Mouse (Mus musculus) intestine, embryonic 14.5 days (tissue): ENCODE results near the gene Atxn1. TPM values are rescaled to one million over a fixed set of nuclear protein-coding genes. Genes with fewer than 3 reads are reported as not detected.

Experiments used
- ATAC-seq: fragments of 200-750 bp; cut with Nextera tagmentation; replicated peaks from 2 replicates; pipeline ENCODE4 v1.8.0; 2017; ENCODE audit warnings: low read depth, moderate number of reproducible peaks, moderate TSS enrichment, moderate library complexity; ENCODE audit not compliant: low FRiP score, low TSS enrichment
- DNase-seq: peaks from one replicate; pipeline ENCODE4 v3.0.0-alpha.2; 2018; ENCODE audit warnings: low spot score
- H3K27ac ChIP-seq: fragments of 300-500 bp; sonication (generic); 2 replicates; pipeline ENCODE4 v1.5.1; 2014; ENCODE audit warnings: low read depth, mild to moderate bottlenecking, control low read depth
- H3K27me3 ChIP-seq: fragments of 300-500 bp; sonication (generic); replicated peaks from 2 replicates; pipeline ENCODE4 v1.6.1; 2014; ENCODE audit warnings: low read length, control low read depth; ENCODE audit not compliant: control insufficient read depth, insufficient read depth
- H3K36me3 ChIP-seq: fragments of 300-500 bp; sonication (generic); 2 replicates; pipeline ENCODE4 v1.6.1; 2014; ENCODE audit warnings: low read length, control low read depth; ENCODE audit not compliant: control insufficient read depth, insufficient read depth
- H3K4me1 ChIP-seq: fragments of 300-500 bp; sonication (generic); replicated peaks from 2 replicates; pipeline ENCODE4 v1.6.1; 2014; ENCODE audit warnings: low read length, control low read depth, mixed read lengths; ENCODE audit not compliant: control insufficient read depth, insufficient read depth
- H3K4me2 ChIP-seq: fragments of 300-500 bp; sonication (generic); 2 replicates; pipeline ENCODE4 v1.6.1; 2014; ENCODE audit warnings: low read length
- H3K4me3 ChIP-seq: fragments of 300-500 bp; sonication (generic); 2 replicates; pipeline ENCODE4 v1.5.1; 2014; ENCODE audit warnings: low read depth, low read length, control low read depth, mixed read lengths
- H3K9ac ChIP-seq: fragments of 300-500 bp; sonication (generic); 2 replicates; pipeline ENCODE4 v1.6.1; 2014; ENCODE audit warnings: mild to moderate bottlenecking, low read length
- H3K9me3 ChIP-seq: fragments of 300-500 bp; sonication (generic); 2 replicates; pipeline ENCODE4 v1.6.1; 2016; ENCODE audit warnings: low read length, control low read depth; ENCODE audit not compliant: control insufficient read depth
- WGBS: fragments of 180-500 bp; shearing (Covaris S2); extraction: QIAGEN DNeasy Blood & Tissue Kit; methylation state at CpG from one replicate; pipeline ENCODE4 v1.1.7; 2014; 5-methylcytosine and 5-hydroxymethylcytosine counted together
- polyA plus RNA-seq: library from polyadenylated mRNA; unstranded; fragments of >200 nt; fragmentation: Nextera tagmentation; extraction: Ambion mirVana; gene quantifications from 2 replicates; pipeline ENCODE4 v1.2.1, GENCODE M21; 2014

The Atxn1 gene
- polyA plus RNA-seq, 1 experiment from 2014 or later: 4.8 TPM

DNA sequence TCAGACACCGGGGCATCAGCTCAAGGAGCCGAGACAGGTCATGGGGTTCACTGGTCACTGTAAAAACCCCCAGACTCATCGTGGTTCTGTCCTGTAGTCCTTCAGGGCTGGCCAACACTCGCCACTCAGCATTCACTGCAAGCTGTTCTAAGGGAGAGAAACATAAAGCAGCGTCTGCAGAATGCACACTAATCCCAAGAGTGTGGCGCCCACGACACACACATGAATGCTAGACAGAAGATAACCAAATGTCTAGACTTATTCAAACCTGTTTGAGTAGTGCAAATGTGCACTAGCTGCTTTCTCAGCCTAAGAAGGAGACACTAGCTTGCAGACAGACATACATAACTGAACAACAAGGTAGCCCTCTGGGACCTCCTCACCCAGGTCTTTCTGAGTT, 321.9 kb downstream of the Atxn1 start:
- DNase-seq (no peak), ATAC-seq (no peak)
- Histone ChIP-seq H3K4me3 (no peak overlapping the region), H3K4me2 (no peak overlapping the region), H3K27ac (no peak overlapping the region), H3K4me1 (no peaks in the 10 kb centered on the region), H3K9ac (no peak overlapping the region), H3K27me3 (no peaks in the 10 kb centered on the region), H3K9me3 (no peaks in the 10 kb centered on the region), H3K36me3 (no peaks in the 10 kb centered on the region)
- WGBS: 73% methylated on average over 7 of the region's 7 CpGs

DNA sequence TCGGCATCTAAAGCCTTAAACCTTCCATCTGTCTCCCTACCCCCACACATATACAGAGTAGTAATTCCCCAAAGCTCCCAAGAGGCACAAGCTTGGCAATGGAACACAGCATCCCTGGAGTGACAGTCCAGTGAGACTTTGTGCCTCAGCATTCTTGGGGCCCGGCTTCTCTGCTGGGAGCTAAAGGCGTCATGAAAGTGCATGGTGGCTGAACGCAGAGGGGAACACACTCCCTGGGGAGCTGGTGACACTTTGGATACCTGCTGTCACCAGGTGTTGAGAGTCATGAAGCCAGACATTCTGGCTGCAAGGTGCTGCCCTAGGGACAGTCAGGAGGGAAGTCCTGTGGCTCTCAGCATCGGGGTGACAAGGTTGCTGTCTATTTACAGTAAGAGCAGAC, 324.4 kb downstream of the Atxn1 start:
- Histone ChIP-seq H3K4me3 (no peak overlapping the region), H3K27ac (no peak overlapping the region), H3K9me3 (no peaks in the 10 kb centered on the region), H3K27me3 (no peaks in the 10 kb centered on the region), H3K9ac (no peak overlapping the region), H3K4me2 (no peak overlapping the region), H3K36me3 (no peaks in the 10 kb centered on the region), H3K4me1 (no peaks in the 10 kb centered on the region)
- WGBS: 65% methylated on average over 5 of the region's 5 CpGs
- no peak for ATAC-seq
- no peak for DNase-seq

DNA sequence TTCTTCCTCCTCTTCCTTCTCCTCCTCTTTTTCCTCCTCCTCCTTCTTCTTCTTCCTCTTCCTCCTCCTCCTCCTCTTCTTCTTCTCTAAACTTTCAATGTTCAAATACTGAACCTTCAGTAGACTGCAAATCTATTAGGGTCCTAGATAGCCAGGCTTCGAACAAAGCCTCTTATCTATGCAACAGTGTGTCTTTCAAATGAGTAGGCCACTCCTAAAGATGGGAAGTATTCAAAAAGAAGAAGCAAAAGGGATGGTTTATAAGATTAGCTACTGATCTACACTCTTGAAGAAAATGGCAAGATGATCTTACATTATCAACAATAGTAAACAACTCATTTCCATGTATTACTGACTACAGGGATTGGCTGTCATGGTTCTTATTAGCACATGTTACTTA, 326.5 kb downstream of the Atxn1 start:
- ATAC-seq: no peak
- no peaks in the 10 kb centered on the region for H3K4me1 ChIP-seq
- no peak overlapping the region for H3K9ac ChIP-seq
- H3K9me3 ChIP-seq: no peaks in the 10 kb centered on the region
- no peak overlapping the region for H3K4me2 ChIP-seq
- no peaks in the 10 kb centered on the region for H3K36me3 ChIP-seq
- 84% methylated on average over 1 of the region's 1 CpGs for WGBS
- H3K27ac ChIP-seq: no peak overlapping the region
- no peak overlapping the region for H3K4me3 ChIP-seq
- DNase-seq: no peak
- H3K27me3 ChIP-seq: no peaks in the 10 kb centered on the region

DNA sequence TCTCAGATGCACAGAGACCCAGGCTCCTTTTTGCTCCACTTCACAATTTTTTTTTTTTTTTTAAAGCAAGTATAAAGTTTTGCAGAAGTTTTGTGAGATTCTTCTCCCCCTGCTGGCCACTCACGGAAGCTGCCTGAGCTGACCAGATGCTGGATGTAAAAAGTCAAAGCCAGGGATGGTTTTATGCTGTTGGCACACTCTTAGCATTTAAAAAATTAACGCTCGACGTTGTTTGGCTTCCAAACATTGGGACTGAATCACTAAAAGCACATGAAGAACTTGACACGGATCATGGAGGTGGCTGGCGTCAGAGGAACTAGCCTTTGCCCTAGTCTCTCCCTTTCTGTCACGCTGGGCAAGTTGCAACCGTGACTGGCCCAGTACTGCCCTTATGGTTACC, 327.5 kb downstream of the Atxn1 start:
- Histone ChIP-seq H3K4me1 (no peaks in the 10 kb centered on the region), H3K4me3 (no peak overlapping the region), H3K9me3 (no peaks in the 10 kb centered on the region), H3K4me2 (no peak overlapping the region), H3K27me3 (no peaks in the 10 kb centered on the region), H3K9ac (no peak overlapping the region), H3K27ac (no peak overlapping the region), H3K36me3 (no peaks in the 10 kb centered on the region)
- DNase-seq: peak; percentile 59
- ATAC-seq: no peak
- 50% methylated on average over 8 of the region's 8 CpGs for WGBS

DNA sequence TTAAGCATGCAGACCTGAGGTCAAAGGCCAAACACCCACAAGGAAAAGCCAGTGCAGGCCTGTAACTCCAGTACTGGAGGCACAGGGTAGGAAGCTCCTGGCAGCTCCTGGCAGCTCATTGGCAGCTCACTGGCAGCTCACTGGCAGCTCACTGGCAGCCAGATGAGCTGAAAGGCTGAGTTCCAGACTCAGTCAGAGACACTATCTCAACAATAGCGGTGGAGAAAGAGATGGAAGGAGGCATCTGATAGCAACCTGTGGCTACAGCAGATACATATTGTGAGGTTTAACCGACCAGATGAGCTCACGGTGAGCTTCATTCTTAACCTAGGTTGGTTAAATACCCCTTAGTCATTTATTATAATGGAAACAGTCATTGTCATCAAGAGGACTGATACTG, 328.4 kb downstream of the Atxn1 start:
- H3K36me3 ChIP-seq: no peaks in the 10 kb centered on the region
- H3K4me3 ChIP-seq: no peak overlapping the region
- 83% methylated on average over 3 of the region's 3 CpGs for WGBS
- no peak overlapping the region for H3K4me2 ChIP-seq
- no peak overlapping the region for H3K27ac ChIP-seq
- no peaks in the 10 kb centered on the region for H3K4me1 ChIP-seq
- no peak for ATAC-seq
- H3K9me3 ChIP-seq: no peaks in the 10 kb centered on the region
- no peaks in the 10 kb centered on the region for H3K27me3 ChIP-seq
- no peak overlapping the region for H3K9ac ChIP-seq
- no peak for DNase-seq

DNA sequence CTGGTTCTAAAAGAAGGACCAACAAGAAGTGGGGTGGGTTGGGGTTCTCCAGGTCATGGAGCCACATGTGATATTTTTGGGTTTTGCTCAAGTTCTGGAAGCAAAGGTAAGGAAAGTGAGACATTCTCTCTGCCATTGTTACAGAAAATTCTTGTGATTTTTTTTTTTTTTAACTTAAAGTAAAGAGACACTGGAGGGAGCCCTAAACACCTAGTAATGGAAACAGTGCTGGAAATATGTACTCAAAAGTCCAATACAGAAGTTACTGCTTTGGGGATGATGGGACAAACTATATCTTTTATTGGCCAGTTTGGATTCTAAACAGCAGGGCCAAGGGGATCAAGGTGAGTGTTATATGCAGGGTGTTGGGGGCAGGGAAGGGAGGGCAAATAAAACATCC, 330.9 kb downstream of the Atxn1 start:
- no peaks in the 10 kb centered on the region for H3K36me3 ChIP-seq
- H3K4me2 ChIP-seq: no peak overlapping the region
- H3K27ac ChIP-seq: no peak overlapping the region
- H3K27me3 ChIP-seq: no peaks in the 10 kb centered on the region
- no peak overlapping the region for H3K9ac ChIP-seq
- no peak for DNase-seq
- no peaks in the 10 kb centered on the region for H3K9me3 ChIP-seq
- ATAC-seq: no peak
- no peak overlapping the region for H3K4me3 ChIP-seq
- no peaks in the 10 kb centered on the region for H3K4me1 ChIP-seq

DNA sequence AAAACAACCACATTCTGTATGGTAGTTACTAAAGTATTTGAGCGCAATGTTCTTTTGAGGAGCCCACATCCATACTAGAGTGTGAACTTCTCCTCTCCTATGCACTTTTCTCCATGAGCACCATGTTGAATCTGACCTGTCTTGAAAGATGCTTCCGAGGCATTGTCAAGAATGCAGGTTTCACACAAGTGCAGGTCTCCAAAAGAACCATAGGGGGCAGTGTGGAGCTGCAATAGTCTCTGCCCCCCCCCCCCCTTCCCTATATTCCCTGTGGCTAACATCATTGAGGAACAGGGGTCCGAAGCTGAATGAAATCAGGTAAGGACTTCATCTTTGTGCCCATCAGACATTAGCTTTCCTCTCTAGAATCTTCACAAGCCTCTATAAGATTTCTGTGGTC, 332.7 kb downstream of the Atxn1 start:
- Histone ChIP-seq H3K9ac (no peak overlapping the region), H3K36me3 (no peaks in the 10 kb centered on the region), H3K4me2 (no peak overlapping the region), H3K27ac (no peak overlapping the region), H3K4me3 (no peak overlapping the region), H3K9me3 (no peaks in the 10 kb centered on the region), H3K27me3 (no peaks in the 10 kb centered on the region), H3K4me1 (no peaks in the 10 kb centered on the region)
- ATAC-seq (no peak), DNase-seq (no peak)
- WGBS: 90% methylated on average over 3 of the region's 3 CpGs

DNA sequence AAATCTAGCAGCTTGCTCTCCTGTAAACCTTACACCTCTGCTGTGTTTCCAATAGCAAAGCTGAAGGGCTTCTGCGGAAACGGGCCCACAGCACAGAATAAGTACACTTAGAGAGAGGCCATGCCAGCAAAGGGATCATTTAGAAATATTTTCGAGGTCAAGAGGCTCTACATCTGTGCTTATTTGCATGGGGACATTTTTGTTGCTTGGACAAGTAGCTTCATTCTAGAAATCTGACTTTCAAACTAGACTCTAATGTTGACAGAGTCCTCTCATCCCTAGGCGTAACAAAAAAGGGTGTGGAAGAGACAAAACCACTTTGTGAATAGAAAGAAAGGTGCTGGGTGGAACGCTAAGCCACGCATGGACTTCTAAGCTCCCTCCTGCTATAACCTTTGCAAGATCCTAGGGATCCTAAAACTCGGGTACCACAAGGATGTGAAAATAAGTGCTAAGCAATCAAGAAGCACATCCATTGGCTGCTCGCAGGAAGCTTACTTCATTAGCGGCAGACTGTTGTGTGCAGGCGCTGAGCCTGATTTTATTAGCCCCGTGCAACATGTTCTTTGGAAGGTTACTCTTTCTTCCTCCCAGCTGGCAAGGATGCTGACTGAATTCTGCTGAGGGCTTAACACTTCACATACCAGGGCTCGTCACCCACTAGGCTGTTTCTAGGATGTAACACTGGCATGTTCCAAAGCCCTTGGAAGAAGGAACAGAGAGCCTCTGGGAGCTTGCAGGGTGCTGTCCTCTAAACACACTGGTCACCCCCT, 334.1 kb downstream of the Atxn1 start:
- H3K4me1 ChIP-seq: no peaks in the 10 kb centered on the region
- H3K36me3 ChIP-seq: no peaks in the 10 kb centered on the region
- 80% methylated on average over 12 of the region's 12 CpGs for WGBS
- H3K4me3 ChIP-seq: no peak overlapping the region
- no peak for ATAC-seq
- no peak overlapping the region for H3K9ac ChIP-seq
- no peak overlapping the region for H3K4me2 ChIP-seq
- no peak for DNase-seq
- no peaks in the 10 kb centered on the region for H3K27me3 ChIP-seq
- H3K9me3 ChIP-seq: no peaks in the 10 kb centered on the region
- H3K27ac ChIP-seq: no peak overlapping the region

DNA sequence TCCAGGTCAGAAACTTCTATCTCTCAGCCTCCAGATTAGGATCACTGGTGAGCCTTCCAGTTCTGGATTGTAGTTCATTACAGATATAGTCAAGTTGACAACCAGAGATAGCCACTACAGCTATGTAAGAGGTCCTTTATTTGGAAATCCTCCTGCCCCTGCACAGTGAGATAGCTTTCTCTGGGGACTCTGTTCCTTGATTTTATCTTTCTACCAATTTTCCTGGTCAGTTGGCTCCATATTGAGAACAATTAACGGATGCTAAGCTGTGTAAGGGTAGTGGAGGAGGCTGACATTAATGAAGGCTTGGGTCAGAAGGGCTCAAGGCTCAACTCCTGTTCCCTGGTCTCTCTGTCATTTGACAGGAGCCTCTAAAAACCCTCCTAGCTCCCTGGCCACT, 335.1 kb downstream of the Atxn1 start:
- Histone ChIP-seq H3K4me1 (no peaks in the 10 kb centered on the region), H3K27me3 (no peaks in the 10 kb centered on the region), H3K9me3 (no peaks in the 10 kb centered on the region), H3K4me2 (no peak overlapping the region), H3K36me3 (no peaks in the 10 kb centered on the region), H3K9ac (no peak overlapping the region), H3K4me3 (no peak overlapping the region), H3K27ac (no peak overlapping the region)
- DNase-seq (no peak), ATAC-seq (no peak)
- WGBS: 84% methylated on average over 1 of the region's 1 CpGs
